Mouse (Mus musculus) heart, postnatal 0 days (tissue): ENCODE measurements around the gene Nrip1.

Experiments used
- CTCF ChIP-seq: IDR thresholded peaks from 2 replicates; pipeline ENCODE4 v1.5.1; 2016; ENCODE audit warnings: antibody characterized with exemption, control low read depth, low read depth
- EP300 ChIP-seq: IDR thresholded peaks from 2 replicates; pipeline ENCODE4 v1.6.1; 2016; ENCODE audit warnings: antibody characterized with exemption, low read depth

DNA sequence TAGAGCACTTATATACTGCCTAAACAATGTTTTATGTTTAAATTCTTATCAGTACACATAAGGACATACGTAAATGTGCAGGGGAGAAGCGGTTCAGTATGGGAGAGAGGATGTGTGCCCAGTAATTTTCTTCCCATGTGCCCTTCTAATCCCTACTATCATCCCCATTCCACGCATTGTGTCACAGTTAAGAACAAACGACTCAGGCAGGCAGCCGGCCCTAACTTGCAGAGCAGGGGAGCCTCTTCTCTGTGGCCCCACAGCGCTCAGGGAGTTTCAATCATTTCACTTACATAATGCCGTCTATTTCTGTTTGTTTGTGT is 71.9 kb downstream of the Nrip1 start:
- TF ChIP-seq CTCF (no peak), EP300 (no peak)
